Mouse (Mus musculus): ENCODE measurements around the gene Slc38a1. TPM values are rescaled to one million over a fixed set of nuclear protein-coding genes. Genes with fewer than 3 reads are reported as not detected.

Slc38a1 gene
- total RNA-seq, 2 experiments from 2014 or later: 23.6 to 28.5 TPM

DNA sequence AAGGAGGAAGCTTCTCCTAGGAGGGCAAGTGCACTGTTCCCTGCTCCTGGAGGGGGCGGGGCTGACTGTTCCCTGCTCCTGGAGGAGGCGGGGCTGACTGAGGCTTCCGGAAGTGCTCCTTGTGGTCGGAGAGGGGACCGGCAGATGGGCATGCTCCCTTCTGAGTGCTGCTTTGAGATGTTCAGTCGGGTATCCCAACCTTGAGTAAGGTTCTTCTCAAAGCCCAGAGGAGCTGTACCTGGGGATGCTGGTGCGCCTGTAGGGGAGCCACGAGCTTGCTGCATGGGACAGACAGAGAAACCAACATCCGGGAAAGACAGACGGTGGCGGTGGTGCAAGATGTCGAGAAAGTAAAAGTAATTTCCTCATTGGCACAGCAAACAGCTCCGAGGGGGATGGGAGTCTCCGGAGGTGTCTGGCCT, 75.9 kb downstream of the Slc38a1 start:
- DNase-seq (ENCODE audit: low spot score in 2 of 2): peak; percentile 16 to 31

DNA sequence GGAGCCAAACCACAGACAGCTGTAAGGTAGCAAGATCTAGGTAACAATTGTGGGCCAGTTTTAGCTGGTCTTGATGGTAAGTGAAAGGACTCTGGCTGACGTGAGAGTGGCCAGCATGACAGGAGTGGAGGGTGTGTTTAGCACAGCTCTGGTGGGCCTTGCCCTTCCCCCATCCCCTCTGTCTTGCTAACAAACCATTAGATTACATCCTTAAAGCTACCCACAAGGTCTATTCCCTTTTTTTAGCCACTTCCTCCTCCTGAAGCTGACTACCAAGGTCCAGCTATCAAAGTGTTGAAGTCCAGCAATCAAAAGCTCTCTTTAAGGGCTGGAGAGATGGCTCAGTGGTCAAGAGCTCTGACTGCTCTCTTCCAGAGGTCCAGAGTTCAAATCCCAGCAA, 78.9 kb downstream of the Slc38a1 start:
- DNase-seq (ENCODE audit: low spot score in 2 of 2): no peak

DNA sequence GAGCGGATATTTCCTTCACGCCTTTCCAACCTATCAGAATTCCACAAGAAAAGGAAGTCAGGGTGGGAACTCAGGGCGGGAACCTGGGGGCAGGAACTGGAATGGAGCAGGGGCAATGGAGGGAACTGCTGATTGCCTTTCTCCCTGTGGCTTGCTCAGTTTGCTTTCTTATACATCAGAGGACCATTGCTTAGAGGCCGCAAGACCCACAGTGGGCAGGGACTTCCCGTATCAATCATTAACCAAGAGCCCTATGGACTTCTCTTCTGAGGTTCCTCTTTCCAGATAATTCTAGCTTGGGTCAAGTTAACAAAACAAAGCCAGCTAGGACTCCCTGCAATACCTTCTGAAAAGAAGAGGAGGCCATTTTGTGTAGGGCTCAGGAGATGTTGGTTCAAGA, 80.2 kb downstream of the Slc38a1 start:
- no peak for DNase-seq (ENCODE audit: low spot score in 2 of 2)

DNA sequence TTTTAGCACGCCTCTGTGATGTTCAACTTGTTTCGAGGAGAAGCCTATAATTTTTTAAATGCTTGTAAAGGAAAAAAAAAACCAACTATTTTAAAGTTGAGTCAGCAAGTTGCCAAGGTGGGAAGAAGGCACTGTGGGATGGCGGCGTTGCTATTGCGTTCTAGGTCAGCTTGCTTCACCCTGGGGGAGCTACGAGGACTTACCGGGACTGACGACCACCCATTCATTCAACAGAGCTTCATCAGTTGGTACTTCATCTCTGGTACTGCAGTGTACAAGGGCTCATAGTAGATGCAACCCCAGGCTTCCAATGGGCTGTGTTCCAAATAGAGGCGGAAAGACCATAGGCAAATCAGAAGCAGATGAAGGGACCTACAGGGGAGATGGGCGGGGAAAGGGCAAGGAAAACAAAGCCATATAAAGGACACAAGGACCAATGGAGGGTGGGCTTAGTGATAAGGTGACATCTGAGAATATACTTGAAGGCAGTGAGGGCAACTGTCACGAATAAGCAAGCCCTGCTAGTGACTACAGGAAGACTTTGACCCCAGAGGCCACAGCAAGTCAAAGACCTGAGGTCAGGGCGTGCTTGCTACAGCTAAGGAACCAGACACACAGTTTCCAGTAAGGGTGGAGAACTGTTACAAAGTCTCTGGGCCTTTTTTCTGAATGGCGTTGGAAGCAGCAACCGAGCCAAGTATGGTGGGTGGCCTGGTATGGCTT, 82.0 kb downstream of the Slc38a1 start:
- DNase-seq (ENCODE audit: low spot score in 2 of 2): no peak

DNA sequence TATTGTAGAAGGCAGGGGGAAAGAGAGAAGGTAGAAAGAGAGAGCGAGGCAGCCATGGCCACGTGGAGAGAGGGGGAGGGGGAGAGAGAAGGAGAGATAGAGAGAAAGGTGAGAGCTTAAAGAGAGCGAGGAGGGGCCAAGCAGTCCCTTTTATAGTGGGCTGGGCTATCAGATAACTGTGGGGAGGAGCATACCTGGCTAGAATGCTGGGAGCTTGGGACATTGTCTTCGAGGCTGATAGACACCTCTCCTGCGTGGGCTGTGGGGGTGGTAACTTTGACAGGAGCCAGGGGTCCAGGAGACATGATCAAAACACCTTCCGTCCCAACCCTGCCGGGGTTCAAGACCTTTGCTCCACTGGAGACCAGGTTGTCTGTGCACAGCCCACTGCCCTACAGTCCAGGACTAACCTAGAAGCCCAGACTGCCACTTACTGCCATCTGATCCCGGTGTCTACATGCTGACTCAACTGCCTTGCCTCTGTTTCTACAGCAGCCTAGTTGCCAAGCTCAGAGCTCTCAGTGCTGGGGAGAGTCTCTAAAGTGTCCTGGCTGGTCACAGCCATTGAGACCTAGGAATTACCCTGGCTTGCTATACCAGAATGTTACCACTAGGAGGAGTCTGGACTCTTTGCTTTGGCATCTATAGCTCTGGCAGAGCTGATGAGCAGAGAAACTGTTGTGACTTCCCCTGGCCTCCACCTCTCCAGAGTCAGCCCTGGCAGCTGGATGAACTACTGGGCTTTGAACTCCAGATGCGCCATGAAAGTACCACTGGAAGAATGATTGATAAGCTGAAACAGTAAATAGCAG, 90.9 kb downstream of the Slc38a1 start:
- DNase-seq (ENCODE audit: low spot score in 2 of 2): peak in 1 of 2 experiments; percentile 43

DNA sequence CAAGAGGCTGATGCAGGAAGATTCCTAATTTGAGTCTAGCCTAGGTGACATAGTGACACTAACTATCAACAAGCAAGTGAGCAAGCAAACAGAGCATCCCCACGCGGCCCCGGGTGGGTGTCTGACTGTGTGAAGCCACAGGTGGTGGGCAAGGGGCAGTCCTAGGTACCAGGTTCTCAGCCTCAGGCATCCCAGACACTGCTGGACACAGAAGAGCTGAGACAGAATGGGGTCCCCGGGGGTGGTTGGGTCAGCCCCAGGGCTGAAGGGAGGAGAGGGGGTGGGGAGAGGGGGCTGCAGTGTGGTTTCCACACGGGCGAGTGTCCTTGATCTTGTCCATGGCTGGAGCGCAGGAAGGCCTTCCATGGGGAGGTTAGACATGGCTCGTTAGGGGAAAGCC, 91.6 kb downstream of the Slc38a1 start:
- no peak for DNase-seq (ENCODE audit: low spot score in 2 of 2)

DNA sequence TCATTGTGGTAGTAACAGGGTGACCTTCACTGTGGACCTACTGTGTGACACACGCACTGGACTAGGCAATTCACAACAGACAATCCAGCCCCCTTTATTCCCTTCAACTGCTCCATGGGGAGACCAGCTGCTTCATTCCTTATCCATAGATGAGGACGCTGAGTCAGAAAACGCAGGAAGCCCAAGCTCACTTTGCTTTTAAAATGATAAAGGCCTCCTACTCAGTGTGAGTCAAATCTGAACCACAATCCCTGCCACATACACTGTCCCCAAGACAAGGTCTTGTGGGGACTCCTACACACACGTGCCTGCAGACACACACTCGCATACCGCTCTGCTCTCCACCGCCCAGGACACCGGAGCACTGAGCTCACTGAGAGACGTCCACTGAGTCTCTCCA, 94.3 kb downstream of the Slc38a1 start:
- no peak for DNase-seq (ENCODE audit: low spot score in 2 of 2)

DNA sequence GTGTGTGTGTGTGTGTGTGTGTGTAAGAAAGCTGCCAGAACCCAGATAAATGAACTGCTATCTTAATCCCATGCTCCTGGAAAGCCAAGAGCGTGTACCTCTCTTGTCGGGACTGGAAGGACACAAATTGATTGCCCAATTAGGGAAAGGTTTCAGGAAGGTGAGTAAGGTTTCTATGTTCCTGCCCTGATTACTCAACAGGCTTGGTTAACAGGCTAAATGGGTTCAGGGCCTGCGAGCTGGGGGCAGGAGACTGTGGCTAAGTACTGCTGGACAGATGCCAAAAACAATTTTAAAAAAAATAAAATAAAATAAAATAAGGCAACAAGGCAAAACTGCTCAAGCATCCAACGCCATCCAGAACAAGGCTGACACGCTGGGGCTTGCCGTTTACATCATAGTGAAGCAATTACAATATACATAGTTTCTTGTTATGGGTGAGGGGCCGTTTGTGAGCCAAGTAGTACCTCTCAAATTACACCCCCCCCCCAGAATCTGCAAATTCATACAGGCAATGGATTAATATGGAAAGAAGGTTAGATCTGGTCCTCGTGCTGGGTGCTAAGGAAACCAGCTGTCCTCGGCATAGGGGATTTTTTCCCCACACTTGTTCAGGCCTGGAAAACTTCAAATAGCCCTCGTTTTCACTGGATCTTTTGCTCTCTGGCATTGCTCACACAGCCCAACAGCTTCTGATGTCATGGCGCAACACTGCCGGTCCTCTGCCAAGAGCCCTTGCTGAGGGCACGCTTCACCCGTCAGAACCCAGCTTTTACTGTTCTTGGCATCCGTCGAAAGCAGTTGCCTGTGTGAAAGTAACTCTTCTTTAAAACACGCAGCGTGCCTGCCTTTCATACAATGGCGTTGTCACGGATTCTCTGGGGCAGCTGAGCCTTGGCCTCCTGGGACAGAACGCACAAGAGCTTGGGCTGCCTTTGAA, 95.2 kb downstream of the Slc38a1 start:
- no peak for DNase-seq (ENCODE audit: low spot score in 2 of 2)

DNA sequence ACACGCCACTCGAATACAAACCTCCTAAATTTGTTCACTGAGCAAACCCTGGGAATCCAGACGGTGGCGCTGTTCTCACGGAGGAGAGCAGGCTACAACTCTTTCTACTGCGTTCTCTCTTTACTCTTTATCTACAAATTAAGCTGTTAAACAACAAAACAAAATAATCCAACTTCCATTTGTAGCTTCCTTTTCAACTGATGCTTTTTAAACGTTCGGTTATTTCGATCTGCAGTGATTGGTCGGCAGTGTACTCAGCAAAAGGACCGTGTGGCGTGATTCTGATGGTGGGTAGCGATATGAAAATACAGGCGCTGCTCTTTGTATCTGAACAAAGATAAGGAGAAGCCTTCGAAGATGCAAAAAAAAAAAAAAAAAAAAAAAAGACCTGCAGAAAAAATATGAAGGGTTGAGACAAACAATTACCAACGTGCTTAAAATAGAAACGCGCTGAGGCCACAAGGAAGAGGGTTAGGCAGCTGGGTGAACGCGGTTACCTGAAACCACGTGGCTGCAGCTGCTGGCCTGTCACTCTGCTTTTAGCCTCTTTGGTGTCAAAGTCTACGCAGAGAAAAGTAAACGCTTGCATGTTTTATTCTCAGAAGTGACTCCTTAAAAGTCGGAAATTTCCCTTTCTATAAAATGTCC, 99.4 kb downstream of the Slc38a1 start:
- peak; percentile 26 to 49 for DNase-seq (ENCODE audit: low spot score in 2 of 2)

DNA sequence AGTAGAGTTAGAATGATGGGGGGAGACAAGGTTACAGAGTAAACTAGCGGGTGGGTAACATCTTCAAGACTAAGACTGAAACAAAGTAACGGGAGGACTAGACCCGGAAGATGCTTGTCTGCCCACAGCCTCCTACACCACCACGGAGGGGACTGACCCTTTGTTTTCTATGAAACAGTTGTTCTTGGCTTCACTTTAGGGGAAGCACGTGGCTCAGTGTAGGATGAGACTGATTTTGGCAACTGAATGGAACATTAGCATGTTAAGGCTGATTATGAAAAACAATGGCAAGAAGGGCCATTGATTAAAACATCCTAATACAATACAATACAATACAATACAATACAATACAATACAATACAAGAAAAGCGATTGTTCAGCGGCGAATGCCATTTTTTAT, 100.6 kb downstream of the Slc38a1 start:
- DNase-seq (ENCODE audit: low spot score in 2 of 2): no peak

DNA sequence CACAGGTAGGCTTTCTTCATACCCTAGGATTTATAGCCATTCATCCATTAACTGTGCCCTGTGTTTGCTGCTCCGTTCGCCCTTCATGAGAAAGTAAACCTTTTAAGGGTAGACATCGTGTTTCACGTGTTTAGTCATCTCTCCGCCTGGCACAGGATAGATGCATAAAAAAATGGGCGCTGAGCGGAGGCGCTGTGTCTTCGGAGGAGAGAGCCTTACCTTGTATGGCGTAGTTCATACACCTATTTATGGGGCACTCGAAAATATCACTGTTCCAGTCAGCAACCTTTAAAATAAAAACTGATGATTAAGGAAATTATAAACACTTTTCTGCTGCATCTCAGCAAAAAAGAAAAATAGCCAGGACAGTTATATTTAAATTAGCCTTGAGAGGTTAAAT, 105.4 kb downstream of the Slc38a1 start:
- no peak for DNase-seq (ENCODE audit: low spot score in 2 of 2)

DNA sequence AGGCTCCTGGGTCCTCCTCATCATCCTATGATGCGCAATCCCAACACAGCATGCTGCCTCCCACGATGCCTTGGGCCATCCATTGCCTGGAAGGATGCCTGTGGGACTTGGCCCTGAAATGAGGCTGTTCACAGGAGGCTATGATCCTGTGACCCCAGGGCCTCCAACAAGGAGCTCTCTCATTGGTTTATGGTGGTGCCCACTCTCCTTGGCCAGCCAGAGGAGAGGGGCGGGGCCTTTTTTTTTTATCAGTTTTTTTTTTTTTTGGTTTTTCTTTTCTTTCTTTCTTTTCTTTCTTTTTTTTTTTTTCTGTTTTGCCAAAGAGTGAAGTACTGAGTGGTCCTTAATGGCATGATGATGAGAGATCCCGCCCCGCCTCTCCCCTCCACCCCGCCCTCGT, 106.3 kb downstream of the Slc38a1 start:
- no peak for DNase-seq (ENCODE audit: low spot score in 2 of 2)

DNA sequence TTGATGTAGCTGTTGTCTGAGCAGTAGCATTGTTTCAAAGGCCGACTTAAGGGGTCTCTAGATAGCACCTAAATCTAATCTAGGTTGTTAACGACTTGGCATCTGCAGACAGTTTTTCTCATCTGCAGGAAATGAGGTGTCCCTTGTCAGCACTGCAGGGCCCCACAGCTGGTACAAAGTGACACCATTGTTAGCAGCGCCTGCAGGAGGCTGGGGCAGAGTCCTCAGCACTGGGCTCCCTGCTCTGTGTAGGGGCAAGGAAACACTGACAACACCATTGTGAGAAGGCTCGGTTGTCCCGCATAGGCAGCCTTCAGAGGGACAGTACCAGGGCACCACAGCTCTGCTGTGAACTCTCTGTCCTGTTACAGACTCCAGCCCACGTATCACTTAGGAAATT, 115.0 kb downstream of the Slc38a1 start:
- no peak for DNase-seq (ENCODE audit: low spot score in 2 of 2)

DNA sequence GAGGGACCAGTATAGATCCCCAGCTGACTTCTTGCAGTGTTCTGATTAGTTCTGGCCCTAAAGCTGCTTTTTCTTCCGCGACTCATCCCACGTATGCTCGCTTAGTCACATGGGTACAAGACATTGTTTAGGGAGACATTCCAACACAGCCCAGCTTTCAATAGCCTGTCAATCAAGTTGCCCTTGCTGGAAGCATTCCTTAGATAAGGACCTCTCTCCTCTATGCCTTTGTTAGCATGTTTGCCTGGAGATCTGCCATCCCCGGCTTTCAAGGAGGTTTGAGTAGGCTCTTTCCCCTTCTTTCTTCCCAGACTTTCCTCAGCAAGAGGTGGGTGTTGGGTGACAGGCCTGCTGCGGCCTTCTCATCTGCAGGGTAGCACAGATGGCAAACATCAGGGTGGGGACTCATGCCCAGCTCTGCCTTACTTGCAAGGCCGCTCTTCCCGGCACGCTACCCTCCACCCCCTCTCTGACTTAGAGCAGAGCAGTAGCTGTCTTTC, 118.4 kb downstream of the Slc38a1 start:
- DNase-seq (ENCODE audit: low spot score in 2 of 2): no peak

Other genes starting within 250 kb of the Slc38a1 start
- gene Scaf11, start 182.1 kb downstream of the Slc38a1 start, total RNA-seq (2021): 10 to 100 TPM; 53.2 to 67.7 TPM
- 100 to 1,000 TPM; 103 to 210 TPM for gene Slc38a2, start 56.8 kb upstream of the Slc38a1 start, total RNA-seq (2021)